Mouse (Mus musculus): Measurements from ENCODE around the gene Isl1. TPM values are rescaled to one million over a fixed set of nuclear protein-coding genes. Genes with fewer than 3 reads are reported as not detected.

Gene Isl1
- polyA plus RNA-seq, 2 experiments: 1.7 to 4.4 TPM

- Histone ChIP-seq H3K4me1 (ENCODE audit: control insufficient read depth, insufficient read depth, low read length) (no peaks in the 10 kb centered on the region), H3K4me2 (replicated peaks; ENCODE audit: low read depth, low read length, severe bottlenecking) (no peak overlapping the region), H3K36me3 (ENCODE audit: control insufficient read depth, insufficient read depth, low read length) (no peaks in the 10 kb centered on the region), H3K9me3 (ENCODE audit: control insufficient read depth, low read length) (no peaks in the 10 kb centered on the region), H3K4me3 (replicated peaks; ENCODE audit: low read length) (no peak overlapping the region), H3K9ac (ENCODE audit: low read depth, low read length, severe bottlenecking) (no peak overlapping the region), H3K27ac (replicated peaks; ENCODE audit: low read depth, low read length) (no peak overlapping the region), H3K27me3 (ENCODE audit: control insufficient read depth, insufficient read depth, low read length) (peaks cover 96% of the 10 kb centered on the region)
- no peak for TF ChIP-seq POLR2A (IDR thresholded peaks at IDR 0.05; ENCODE audit: borderline replicate concordance, extremely low read depth, insufficient read depth, insufficient read length)
- no peak for DNase-seq (ENCODE audit: low spot score)
- no peak for ATAC-seq (ENCODE audit: low FRiP score, low read depth)
- 20% methylated on average over 2 of the region's 2 CpGs for WGBS
Observed at GRCm38 (mm10) chr13:116305721-116306120, 3.8 kb downstream of the Isl1 start.

- Histone ChIP-seq H3K36me3 (ENCODE audit: control insufficient read depth, insufficient read depth, low read length) (no peaks in the 10 kb centered on the region), H3K27me3 (ENCODE audit: control insufficient read depth, insufficient read depth, low read length) (peaks cover 95% of the 10 kb centered on the region), H3K9ac (ENCODE audit: low read depth, low read length, severe bottlenecking) (no peak overlapping the region), H3K27ac (replicated peaks; ENCODE audit: low read depth, low read length) (no peak overlapping the region), H3K9me3 (ENCODE audit: control insufficient read depth, low read length) (no peaks in the 10 kb centered on the region), H3K4me1 (ENCODE audit: control insufficient read depth, insufficient read depth, low read length) (no peaks in the 10 kb centered on the region), H3K4me3 (replicated peaks; ENCODE audit: low read length) (peak overlapping the region; percentile 10), H3K4me2 (replicated peaks; ENCODE audit: low read depth, low read length, severe bottlenecking) (no peak overlapping the region; the same call in 1 of the 2 replicates)
- no peak for TF ChIP-seq POLR2A (IDR thresholded peaks at IDR 0.05; ENCODE audit: borderline replicate concordance, extremely low read depth, insufficient read depth, insufficient read length)
- WGBS: 3% methylated on average over 25 of the region's 25 CpGs
- DNase-seq (ENCODE audit: low spot score): no peak
- ATAC-seq (ENCODE audit: low FRiP score, low read depth): no peak
Observed at GRCm38 (mm10) chr13:116304713-116305470, 4.6 kb downstream of the Isl1 start.

GRCm38 (mm10) chr13:116303766-116304165 is 5.7 kb downstream of the Isl1 start:
- no peak for TF ChIP-seq POLR2A (IDR thresholded peaks at IDR 0.05; ENCODE audit: borderline replicate concordance, extremely low read depth, insufficient read depth, insufficient read length)
- Histone ChIP-seq H3K4me3 (replicated peaks; ENCODE audit: low read length) (no peak overlapping the region), H3K9me3 (ENCODE audit: control insufficient read depth, low read length) (no peaks in the 10 kb centered on the region), H3K4me1 (ENCODE audit: control insufficient read depth, insufficient read depth, low read length) (no peaks in the 10 kb centered on the region), H3K27ac (replicated peaks; ENCODE audit: low read depth, low read length) (no peak overlapping the region), H3K4me2 (replicated peaks; ENCODE audit: low read depth, low read length, severe bottlenecking) (no peak overlapping the region), H3K36me3 (ENCODE audit: control insufficient read depth, insufficient read depth, low read length) (no peaks in the 10 kb centered on the region), H3K9ac (ENCODE audit: low read depth, low read length, severe bottlenecking) (no peak overlapping the region), H3K27me3 (ENCODE audit: control insufficient read depth, insufficient read depth, low read length) (peaks cover 95% of the 10 kb centered on the region)
- ATAC-seq (ENCODE audit: low FRiP score, low read depth) (no peak), DNase-seq (ENCODE audit: low spot score) (no peak)
- 9% methylated on average over 6 of the region's 6 CpGs for WGBS

- Histone ChIP-seq H3K4me1 (ENCODE audit: control insufficient read depth, insufficient read depth, low read length) (no peaks in the 10 kb centered on the region), H3K36me3 (ENCODE audit: control insufficient read depth, insufficient read depth, low read length) (no peaks in the 10 kb centered on the region), H3K4me2 (replicated peaks; ENCODE audit: low read depth, low read length, severe bottlenecking) (no peak overlapping the region), H3K9me3 (ENCODE audit: control insufficient read depth, low read length) (no peaks in the 10 kb centered on the region), H3K27ac (replicated peaks; ENCODE audit: low read depth, low read length) (no peak overlapping the region), H3K4me3 (replicated peaks; ENCODE audit: low read length) (no peak overlapping the region), H3K27me3 (ENCODE audit: control insufficient read depth, insufficient read depth, low read length) (peaks cover 93% of the 10 kb centered on the region), H3K9ac (ENCODE audit: low read depth, low read length, severe bottlenecking) (no peak overlapping the region)
- WGBS: 17% methylated on average over 15 of the region's 15 CpGs
- ATAC-seq (ENCODE audit: low FRiP score, low read depth) (no peak), DNase-seq (ENCODE audit: low spot score) (no peak)
- no peak for TF ChIP-seq POLR2A (IDR thresholded peaks at IDR 0.05; ENCODE audit: borderline replicate concordance, extremely low read depth, insufficient read depth, insufficient read length)
Observed at GRCm38 (mm10) chr13:116302861-116303260, 6.6 kb downstream of the Isl1 start.

GRCm38 (mm10) chr13:116301706-116302105 is 7.8 kb downstream of the Isl1 start:
- ATAC-seq (ENCODE audit: low FRiP score, low read depth) (no peak), DNase-seq (ENCODE audit: low spot score) (no peak)
- Histone ChIP-seq H3K4me1 (ENCODE audit: control insufficient read depth, insufficient read depth, low read length) (0 out of 2 replicates have a peak, but pooled peaks cover 6% of the 10 kb centered on the region), H3K27me3 (ENCODE audit: control insufficient read depth, insufficient read depth, low read length) (peaks cover 95% of the 10 kb centered on the region), H3K36me3 (ENCODE audit: control insufficient read depth, insufficient read depth, low read length) (no peaks in the 10 kb centered on the region), H3K9me3 (ENCODE audit: control insufficient read depth, low read length) (no peaks in the 10 kb centered on the region), H3K9ac (ENCODE audit: low read depth, low read length, severe bottlenecking) (no peak overlapping the region), H3K4me2 (replicated peaks; ENCODE audit: low read depth, low read length, severe bottlenecking) (no peak overlapping the region), H3K27ac (replicated peaks; ENCODE audit: low read depth, low read length) (no peak overlapping the region), H3K4me3 (replicated peaks; ENCODE audit: low read length) (no peak overlapping the region)
- WGBS: 32% methylated on average over 3 of the region's 3 CpGs
- no peak for TF ChIP-seq POLR2A (IDR thresholded peaks at IDR 0.05; ENCODE audit: borderline replicate concordance, extremely low read depth, insufficient read depth, insufficient read length)

All from limb, embryonic 14.5 days (tissue).